Mouse (Mus musculus) MEL-GATA-1-ER (cell line): ENCODE data around the gene Syne2.

Experiments used
- DNase-seq: peaks from one replicate; pipeline ENCODE4 v3.0.0-alpha.2; 2012; ENCODE audit warnings: low read depth; ENCODE audit errors: extremely low read depth

The Syne2 gene

GRCm38 (mm10) chr12:75866419-75867373 is 48.8 kb downstream of the Syne2 start:
- no peak for DNase-seq

- no peak for DNase-seq
These were observed 55.8 kb downstream of the Syne2 start for GRCm38 (mm10) chr12:75873546-75874235.

GRCm38 (mm10) chr12:75874287-75874994 is 56.5 kb downstream of the Syne2 start:
- DNase-seq: no peak

GRCm38 (mm10) chr12:75879636-75880317 is 61.8 kb downstream of the Syne2 start:
- DNase-seq: no peak

GRCm38 (mm10) chr12:75881554-75881953 is 63.6 kb downstream of the Syne2 start:
- no peak for DNase-seq

- DNase-seq: no peak
These were observed 68.2 kb downstream of the Syne2 start for GRCm38 (mm10) chr12:75886161-75886560.

- DNase-seq: no peak
These were observed 69.0 kb downstream of the Syne2 start for GRCm38 (mm10) chr12:75886946-75887345.

GRCm38 (mm10) chr12:75888721-75889120 is 70.8 kb downstream of the Syne2 start:
- no peak for DNase-seq

GRCm38 (mm10) chr12:75891206-75891605 is 73.3 kb downstream of the Syne2 start:
- no peak for DNase-seq

- DNase-seq: peak; percentile 33
These were observed 75.5 kb downstream of the Syne2 start for GRCm38 (mm10) chr12:75893392-75893791.

- DNase-seq: peak; percentile 10
These were observed 76.5 kb downstream of the Syne2 start for GRCm38 (mm10) chr12:75894316-75894997.

- DNase-seq: no peak
These were observed 77.0 kb downstream of the Syne2 start for GRCm38 (mm10) chr12:75894998-75895331.

- DNase-seq: no peak
These were observed 79.9 kb downstream of the Syne2 start for GRCm38 (mm10) chr12:75897793-75898192.

- no peak for DNase-seq
These were observed 83.8 kb downstream of the Syne2 start for GRCm38 (mm10) chr12:75901721-75902120.

- no peak for DNase-seq
These were observed 86.1 kb downstream of the Syne2 start for GRCm38 (mm10) chr12:75904068-75904467.

GRCm38 (mm10) chr12:75905304-75905703 is 87.4 kb downstream of the Syne2 start:
- no peak for DNase-seq

GRCm38 (mm10) chr12:75908466-75908865 is 90.5 kb downstream of the Syne2 start:
- DNase-seq: no peak

- DNase-seq: no peak
These were observed 97.8 kb downstream of the Syne2 start for GRCm38 (mm10) chr12:75915694-75916093.

GRCm38 (mm10) chr12:75918415-75918814 is 100.5 kb downstream of the Syne2 start:
- DNase-seq: no peak

- DNase-seq: no peak
These were observed 101.0 kb downstream of the Syne2 start for GRCm38 (mm10) chr12:75918914-75919313.

GRCm38 (mm10) chr12:75922900-75923299 is 105.0 kb downstream of the Syne2 start:
- DNase-seq: no peak
